Mouse (Mus musculus): ENCODE measurements around the gene Vmn2r41.
"Not testable (repeated sequence)": the region's sequence is repeated elsewhere in the genome, so short reads cannot be mapped to it uniquely, and the experiment has no call there.

Vmn2r41 gene

GRCm38 (mm10) chr7:8161554-8161953 lies at the start of gene Vmn2r41:
Gene Vmn2r41, minus strand, starts transcription at chr7:8161654.
- not testable (repeated sequence) for DNase-seq (ENCODE audit: low spot score)

DNA sequence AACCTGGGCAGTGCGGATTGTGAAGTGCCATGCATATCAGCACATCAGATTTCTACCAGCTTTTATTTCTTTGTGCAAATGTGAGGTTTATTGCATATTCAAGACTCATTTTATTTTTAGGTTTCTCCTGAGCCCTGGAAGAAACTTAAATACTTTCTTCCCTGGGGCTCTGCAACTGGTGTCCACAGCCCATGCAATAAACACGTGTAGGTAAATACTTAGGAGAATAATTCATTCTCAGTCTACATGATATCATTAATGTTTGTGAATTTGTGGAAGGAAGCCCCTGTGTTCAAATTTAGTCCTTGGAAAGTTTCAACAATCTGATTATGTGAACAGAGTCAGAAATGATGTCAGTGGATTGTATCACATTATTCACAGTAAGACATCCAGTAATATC lies 38.8 kb upstream of the Vmn2r41 start, which contains the start of gene Vmn2r42:
TSS of gene Vmn2r42 (minus strand) at position 101 of the 400 bp plus-strand sequence.
- not testable (repeated sequence) for DNase-seq (ENCODE audit: low spot score)

GRCm38 (mm10) chr7:8092871-8093270 lies 68.6 kb downstream of the Vmn2r41 start:
- DNase-seq (ENCODE audit: low spot score): peak; percentile 0

Measured in left cerebral cortex, adult 11 months (tissue).